Mouse (Mus musculus) forebrain, postnatal 0 days (tissue): ENCODE measurements at regions not wholly inside any gene's neighbourhood (a gene's known extent, or its start where the extent isn't known, plus 50 kb on each side); places are given as distances from the start of the nearest gene placed in this dataset.

Source experiments
- ATAC-seq: fragments of 200-750 bp; cut with Nextera tagmentation; 2 replicates; pipeline ENCODE4 v1.8.0; 2017; ENCODE audit warnings: mild to moderate bottlenecking, moderate library complexity
- DNase-seq: peaks from one replicate; pipeline ENCODE4 v3.0.0-alpha.2; 2015
- H3K27ac ChIP-seq: fragments of 300-500 bp; sonication (generic); 2 replicates; pipeline ENCODE4 v1.5.1; 2014; ENCODE audit warnings: low read depth, mild to moderate bottlenecking, antibody characterized with exemption, low read length, moderate library complexity, mixed read lengths
- H3K27me3 ChIP-seq: fragments of 300-500 bp; sonication (generic); 2 replicates; pipeline ENCODE4 v1.6.1; 2014; ENCODE audit warnings: mild to moderate bottlenecking, low read length, mixed read lengths; ENCODE audit not compliant: insufficient read depth
- H3K36me3 ChIP-seq: fragments of 300-500 bp; sonication (generic); 2 replicates; pipeline ENCODE4 v1.6.1; 2014; ENCODE audit warnings: mild to moderate bottlenecking, moderate library complexity; ENCODE audit not compliant: insufficient read depth
- H3K4me1 ChIP-seq: fragments of 300-500 bp; sonication (generic); 2 replicates; pipeline ENCODE4 v1.6.1; 2014; ENCODE audit warnings: antibody characterized with exemption; ENCODE audit not compliant: insufficient read depth
- H3K4me2 ChIP-seq: fragments of 300-500 bp; sonication (generic); 2 replicates; pipeline ENCODE4 v1.6.1; 2014; ENCODE audit warnings: low read depth, mild to moderate bottlenecking, moderate library complexity
- H3K4me3 ChIP-seq: fragments of 300-500 bp; sonication (generic); 2 replicates; pipeline ENCODE4 v1.5.1; 2014; ENCODE audit warnings: low read depth, low read length, mixed read lengths
- H3K9ac ChIP-seq: fragments of 300-500 bp; sonication (generic); 2 replicates; pipeline ENCODE4 v1.6.1; 2014; ENCODE audit warnings: mild to moderate bottlenecking
- H3K9me3 ChIP-seq: fragments of 300-500 bp; sonication (generic); 2 replicates; pipeline ENCODE4 v1.6.1; 2016; ENCODE audit warnings: low read length
- CTCF ChIP-seq: sonication (generic); IDR thresholded peaks from 2 replicates; pipeline ENCODE4 v1.5.1; 2016; ENCODE audit warnings: antibody characterized with exemption, control low read depth, low read depth
- WGBS: fragments of 180-500 bp; shearing (Covaris S2); extraction: QIAGEN DNeasy Blood & Tissue Kit; methylation state at CpG from one replicate; pipeline ENCODE4 v1.1.7; 2014; 5-methylcytosine and 5-hydroxymethylcytosine counted together

DNA sequence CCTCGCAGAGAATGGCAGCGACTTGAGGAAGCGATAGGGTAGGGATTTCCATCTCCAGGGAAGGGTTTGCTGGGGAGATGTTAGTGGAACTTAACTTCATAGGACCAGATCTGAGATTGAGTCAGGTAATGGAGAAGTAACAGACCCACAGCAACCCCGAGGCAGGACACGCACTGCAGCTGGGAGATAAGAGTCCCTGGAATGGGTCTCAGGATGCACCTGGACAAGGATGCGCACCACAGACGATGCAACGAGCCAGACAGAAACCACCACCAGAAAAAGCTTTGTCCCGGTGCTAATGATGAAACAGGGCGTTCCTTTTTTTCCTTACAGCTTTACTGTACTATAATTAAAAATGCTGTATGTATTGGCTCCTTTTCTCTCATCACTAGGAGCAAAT lies 470.9 kb upstream of the Jarid2 start:
- H3K36me3 ChIP-seq, result no peaks in the 10 kb centered on the region
- no peak for ATAC-seq
- no peak for TF ChIP-seq CTCF

GRCm38 (mm10) chr13:44260039-44260438 lies 469.2 kb upstream of the Jarid2 start:
- DNase-seq (no peak), ATAC-seq (no peak)
- Histone ChIP-seq H3K9ac (no peak overlapping the region), H3K4me3 (no peak overlapping the region), H3K4me2 (no peak overlapping the region), H3K4me1 (no peaks in the 10 kb centered on the region), H3K9me3 (no peaks in the 10 kb centered on the region), H3K36me3 (no peaks in the 10 kb centered on the region), H3K27me3 (no peaks in the 10 kb centered on the region), H3K27ac (no peak overlapping the region)
- WGBS, result 85% methylated on average over 6 of the region's 6 CpGs
- no peak for TF ChIP-seq CTCF

More for the DNA sequence above, 470.9 kb upstream of the Jarid2 start:
- Histone ChIP-seq H3K9ac (no peak overlapping the region), H3K27ac (no peak overlapping the region), H3K4me2 (no peak overlapping the region), H3K9me3 (no peaks in the 10 kb centered on the region), H3K4me1 (no peaks in the 10 kb centered on the region), H3K4me3 (no peak overlapping the region), H3K27me3 (no peaks in the 10 kb centered on the region)
- DNase-seq, result no peak
- 94% methylated on average over 10 of the region's 10 CpGs for WGBS

DNA sequence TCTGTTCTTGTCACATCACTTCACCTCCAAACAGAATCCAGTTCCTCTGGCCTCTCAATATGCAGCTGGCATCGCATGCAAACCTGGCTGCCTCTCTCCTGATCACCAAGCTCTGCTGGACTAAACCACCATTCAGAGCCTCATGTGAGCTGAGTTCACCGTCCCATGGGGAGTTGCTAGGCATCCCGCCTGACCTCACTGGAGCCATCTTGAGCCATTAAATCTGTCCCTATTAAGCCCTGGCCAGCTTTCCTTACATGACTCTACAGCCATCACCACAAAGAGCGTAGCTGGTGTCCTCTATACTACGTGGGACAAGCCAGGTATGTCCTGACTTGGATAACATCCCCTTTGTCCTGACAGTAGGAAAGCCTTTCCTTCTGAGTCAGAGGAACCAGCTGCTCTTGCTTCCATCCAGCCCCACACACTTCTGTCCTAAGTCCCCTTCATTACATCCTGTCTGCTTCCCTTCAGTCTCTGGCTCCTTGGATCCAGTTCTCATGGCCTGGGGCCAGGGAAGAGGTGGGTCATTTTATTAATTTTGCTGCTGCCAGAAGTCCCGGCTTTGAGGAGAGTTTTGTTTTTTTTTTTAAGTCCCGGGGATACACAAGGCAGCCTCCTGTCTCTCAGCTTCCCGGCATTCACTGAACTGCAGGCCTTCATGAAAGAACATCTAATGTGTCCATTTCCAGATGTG lies 468.5 kb upstream of the Jarid2 start:
- no peak overlapping the region for H3K27ac ChIP-seq
- no peak overlapping the region for H3K4me2 ChIP-seq
- H3K9ac ChIP-seq, result no peak overlapping the region
- TF ChIP-seq CTCF, result no peak
- no peaks in the 10 kb centered on the region for H3K36me3 ChIP-seq
- H3K27me3 ChIP-seq, result no peaks in the 10 kb centered on the region
- ATAC-seq (no peak), DNase-seq (no peak)
- WGBS, result 82% methylated on average over 8 of the region's 8 CpGs
- no peaks in the 10 kb centered on the region for H3K4me1 ChIP-seq
- H3K9me3 ChIP-seq, result no peaks in the 10 kb centered on the region
- H3K4me3 ChIP-seq, result no peak overlapping the region

DNA sequence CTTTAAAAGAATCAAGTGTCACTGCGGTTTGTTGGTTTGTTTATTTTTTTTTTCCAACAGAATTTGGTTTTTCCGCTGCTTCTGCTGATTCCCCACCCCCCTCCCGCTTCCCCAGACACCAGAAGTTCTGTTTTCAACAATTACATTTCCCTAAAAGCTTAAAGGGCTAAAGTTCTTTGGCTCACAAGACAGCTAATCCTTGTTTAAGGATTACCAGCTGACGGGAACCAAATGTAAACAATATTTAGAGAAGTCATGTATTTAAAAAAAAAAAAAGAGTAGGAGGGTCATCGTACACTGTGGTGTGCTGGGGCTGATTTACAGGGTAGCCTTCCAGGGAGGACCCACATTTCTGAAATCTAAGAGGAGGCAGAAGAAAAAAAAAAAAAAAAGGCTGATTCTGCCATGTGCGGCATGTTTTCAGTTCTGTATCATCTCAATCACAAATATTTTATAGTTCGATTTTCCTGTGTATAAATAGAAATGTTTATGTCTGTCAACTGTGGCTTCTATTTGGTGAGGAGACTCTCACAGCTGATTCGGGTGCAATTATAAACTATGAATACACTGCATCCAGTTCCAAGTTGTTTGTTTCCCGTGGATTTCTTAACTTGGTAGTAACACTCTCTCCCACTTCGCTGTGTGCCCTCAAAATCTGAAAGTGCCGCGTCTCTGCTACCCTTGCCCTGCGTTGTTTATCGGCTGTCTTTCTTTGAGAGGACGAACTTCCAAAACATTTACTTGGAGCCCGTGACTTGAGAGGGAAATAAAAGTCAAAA lies 456.3 kb upstream of the Jarid2 start:
- 77% methylated on average over 16 of the region's 16 CpGs for WGBS
- no peak for DNase-seq

DNA sequence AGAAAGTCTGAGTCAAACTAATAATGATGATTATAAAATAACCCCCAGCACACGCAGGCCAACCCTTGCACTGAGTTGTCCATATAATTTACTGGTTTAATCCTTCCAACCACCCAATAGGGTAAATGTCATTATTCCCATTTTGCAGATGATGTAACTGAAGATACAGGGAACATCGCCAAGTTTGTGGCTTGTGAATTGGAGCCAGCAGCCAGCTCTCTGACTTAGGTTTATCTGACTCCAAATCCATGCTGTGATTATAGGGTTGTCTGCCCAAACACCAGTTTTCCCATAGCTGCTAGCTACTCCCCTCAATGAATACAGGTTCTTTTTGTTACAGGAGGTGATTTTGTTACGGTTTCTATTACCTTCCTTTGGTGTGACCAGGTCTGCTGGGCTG lies 451.3 kb upstream of the Jarid2 start:
- ATAC-seq, result no peak
- 86% methylated on average over 3 of the region's 3 CpGs for WGBS

More for the DNA sequence above, 456.3 kb upstream of the Jarid2 start:
- no peaks in the 10 kb centered on the region for H3K4me1 ChIP-seq
- H3K4me2 ChIP-seq, result no peak overlapping the region
- no peaks in the 10 kb centered on the region for H3K9me3 ChIP-seq
- no peaks in the 10 kb centered on the region for H3K27me3 ChIP-seq
- H3K4me3 ChIP-seq, result no peak overlapping the region
- no peak for ATAC-seq
- H3K9ac ChIP-seq, result no peak overlapping the region
- H3K36me3 ChIP-seq, result no peaks in the 10 kb centered on the region
- H3K27ac ChIP-seq, result no peak overlapping the region
- no peak for TF ChIP-seq CTCF

GRCm38 (mm10) chr13:44279036-44279435 lies 450.2 kb upstream of the Jarid2 start:
- no peaks in the 10 kb centered on the region for H3K9me3 ChIP-seq
- DNase-seq (no peak), ATAC-seq (no peak)
- WGBS, result 54% methylated on average over 4 of the region's 4 CpGs
- no peak overlapping the region for H3K9ac ChIP-seq
- TF ChIP-seq CTCF, result no peak
- H3K27me3 ChIP-seq, result no peaks in the 10 kb centered on the region
- H3K4me3 ChIP-seq, result no peak overlapping the region
- H3K36me3 ChIP-seq, result no peaks in the 10 kb centered on the region
- H3K4me1 ChIP-seq, result peaks cover 13% of the 10 kb centered on the region; the same call in 1 of the 2 replicates
- no peak overlapping the region for H3K27ac ChIP-seq
- no peak overlapping the region for H3K4me2 ChIP-seq

More for the DNA sequence above, 451.3 kb upstream of the Jarid2 start:
- Histone ChIP-seq H3K27ac (no peak overlapping the region), H3K36me3 (no peaks in the 10 kb centered on the region), H3K9ac (no peak overlapping the region), H3K27me3 (no peaks in the 10 kb centered on the region), H3K9me3 (no peaks in the 10 kb centered on the region), H3K4me1 (peaks cover 12% of the 10 kb centered on the region; the same call in 1 of the 2 replicates), H3K4me3 (no peak overlapping the region), H3K4me2 (no peak overlapping the region)
- no peak for TF ChIP-seq CTCF
- no peak for DNase-seq

DNA sequence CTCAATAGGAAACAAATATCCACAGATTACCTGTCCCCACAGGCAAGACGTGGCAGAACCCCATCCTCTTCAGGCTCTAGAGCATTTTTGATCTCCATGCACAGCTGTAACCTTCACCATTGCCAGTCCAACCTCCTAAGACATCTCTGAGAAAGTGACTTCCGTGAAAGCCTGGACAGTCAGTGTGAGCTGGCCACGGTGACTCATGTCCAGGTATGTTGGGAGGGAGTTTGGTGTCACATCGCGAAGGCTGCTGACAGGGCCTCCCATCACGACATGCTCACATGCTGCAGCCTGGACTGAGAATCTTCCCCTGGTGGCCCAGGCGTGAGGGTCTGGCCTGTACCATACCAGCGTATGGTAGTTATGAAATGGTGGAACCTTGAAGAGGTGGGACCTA lies 449.0 kb upstream of the Jarid2 start:
- no peaks in the 10 kb centered on the region for H3K36me3 ChIP-seq
- TF ChIP-seq CTCF, result no peak
- H3K27ac ChIP-seq, result no peak overlapping the region
- no peak for ATAC-seq
- peaks cover 13% of the 10 kb centered on the region; the same call in 1 of the 2 replicates for H3K4me1 ChIP-seq
- no peak for DNase-seq
- H3K27me3 ChIP-seq, result no peaks in the 10 kb centered on the region
- H3K9ac ChIP-seq, result no peak overlapping the region
- no peaks in the 10 kb centered on the region for H3K9me3 ChIP-seq
- H3K4me3 ChIP-seq, result no peak overlapping the region
- WGBS, result 97% methylated on average over 8 of the region's 8 CpGs
- H3K4me2 ChIP-seq, result no peak overlapping the region
